ENCODE assay signal across 8 mouse cellular contexts in the genomic region with DNA sequence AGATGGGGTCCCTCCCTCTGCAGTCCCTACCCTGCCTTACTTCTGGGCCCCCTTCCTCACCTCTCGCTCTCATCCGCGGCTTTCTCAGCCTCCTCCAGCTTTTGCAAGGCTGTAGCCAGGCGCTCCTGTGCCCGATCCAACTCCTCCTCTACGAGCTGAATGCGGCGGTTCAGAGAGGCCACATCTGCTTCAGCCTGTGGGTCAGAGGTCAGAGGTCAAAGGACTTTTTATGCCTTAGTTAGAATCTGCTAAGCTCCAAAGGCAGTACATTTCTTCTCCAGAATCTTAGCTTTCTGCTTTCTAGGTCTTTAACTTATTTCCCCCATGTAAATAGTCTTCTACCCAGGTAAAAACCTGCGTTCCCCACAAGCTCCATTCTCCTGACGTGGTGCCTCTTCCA. TPM values are rescaled to one million over a fixed set of nuclear protein-coding genes. Genes with fewer than 3 reads are reported as not detected.
DNase-seq lines count a peak whose midpoint lies in the region; ATAC-seq and TF ChIP-seq lines count a peak whose summit lies in the region.

No protein-coding gene starts in this region.

- H3K27ac ChIP-seq in heart, embryonic 15.5 days: no peak overlapping the region
- no peak overlapping the region for H3K27ac ChIP-seq in embryonic facial prominence, embryonic 13.5 days
- no peak overlapping the region for H3K27ac ChIP-seq in intestine, embryonic 15.5 days

- intact Hi-C loops in heart, postnatal 14 days (cut with DNase I): no loop called here
- intact Hi-C loops in gastrocnemius, postnatal 14 days (cut with DNase I; ENCODE audit: low total_unique reads): no loop called here

- H3K36me3 ChIP-seq in heart, embryonic 15.5 days: peaks cover 30% of the 10 kb centered on the region
- peaks cover 27% of the 10 kb centered on the region for H3K36me3 ChIP-seq in embryonic facial prominence, embryonic 13.5 days
- H3K36me3 ChIP-seq in intestine, embryonic 15.5 days: peaks cover 8% of the 10 kb centered on the region
- H3K36me3 ChIP-seq in myocyte (ENCODE audit: control insufficient read depth, insufficient read depth): peaks cover 41% of the 10 kb centered on the region

- H3K79me2 ChIP-seq in myocyte (ENCODE audit: control insufficient read depth, insufficient read depth): peaks cover 26% of the 10 kb centered on the region

- no peaks in the 10 kb centered on the region for H3K27me3 ChIP-seq in heart, embryonic 15.5 days
- H3K27me3 ChIP-seq in embryonic facial prominence, embryonic 13.5 days: peaks cover 23% of the 10 kb centered on the region
- H3K27me3 ChIP-seq in intestine, embryonic 15.5 days (replicated peaks): peaks cover 5% of the 10 kb centered on the region
- no peaks in the 10 kb centered on the region for H3K27me3 ChIP-seq in myocyte (ENCODE audit: control insufficient read depth, insufficient read depth, insufficient read length)

- H3K9me3 ChIP-seq in heart, embryonic 15.5 days (replicated peaks): no peaks in the 10 kb centered on the region
- no peaks in the 10 kb centered on the region for H3K9me3 ChIP-seq in embryonic facial prominence, embryonic 13.5 days
- H3K9me3 ChIP-seq in intestine, embryonic 15.5 days: no peaks in the 10 kb centered on the region

- peaks cover 65% of the 10 kb centered on the region for H3K4me1 ChIP-seq in heart, embryonic 15.5 days (replicated peaks)
- H3K4me1 ChIP-seq in embryonic facial prominence, embryonic 13.5 days: peaks cover 49% of the 10 kb centered on the region
- peaks cover 31% of the 10 kb centered on the region for H3K4me1 ChIP-seq in intestine, embryonic 15.5 days (replicated peaks)

- peak overlapping the region; percentile 15; the same call in 1 of the 2 replicates for H3K4me3 ChIP-seq in heart, embryonic 15.5 days
- peak overlapping the region; percentile 26 for H3K4me3 ChIP-seq in embryonic facial prominence, embryonic 13.5 days
- peak overlapping the region; percentile 7; the same call in 1 of the 2 replicates for H3K4me3 ChIP-seq in intestine, embryonic 15.5 days (replicated peaks)
- H3K4me3 ChIP-seq in myocyte: peak overlapping the region; percentile 86

- TF ChIP-seq POLR2A in myocyte (IDR thresholded peaks at IDR 0.05; ENCODE audit: insufficient read length, low read depth): no peak

- H3ac ChIP-seq in myocyte (ENCODE audit: control insufficient read depth, insufficient read length): no peak overlapping the region

- peak overlapping the region; percentile 24; the same call in 1 of the 2 replicates for H3K9ac ChIP-seq in heart, embryonic 15.5 days
- H3K9ac ChIP-seq in embryonic facial prominence, embryonic 13.5 days: peak overlapping the region; percentile 22; the same call in 1 of the 2 replicates
- H3K9ac ChIP-seq in intestine, embryonic 15.5 days: peak overlapping the region; percentile 1; the same call in 1 of the 2 replicates

- H3K4me2 ChIP-seq in heart, embryonic 15.5 days: peak overlapping the region; percentile 78
- peak overlapping the region; percentile 54 for H3K4me2 ChIP-seq in embryonic facial prominence, embryonic 13.5 days
- H3K4me2 ChIP-seq in intestine, embryonic 15.5 days (replicated peaks): peak overlapping the region; percentile 83
- peak overlapping the region; percentile 90 for H3K4me2 ChIP-seq in myocyte (ENCODE audit: low read depth)

- no peak for DNase-seq in heart, postnatal 14 days
- DNase-seq in adrenal gland, adult (ENCODE audit: inconsistent age in 2 of 2, low spot score in 1 of 2): no peak
- DNase-seq in cerebellum, postnatal 14 days: no peak
- DNase-seq in gastrocnemius, postnatal 14 days: no peak

- ATAC-seq in heart, embryonic 15.5 days (replicated peaks; ENCODE audit: insufficient number of reproducible peaks, insufficient read depth, low FRiP score, low read depth): no peak
- ATAC-seq in embryonic facial prominence, embryonic 13.5 days (ENCODE audit: insufficient number of reproducible peaks, insufficient read depth, low FRiP score, low TSS enrichment, low read depth): no peak
- ATAC-seq in intestine, embryonic 15.5 days: no peak

- WGBS in heart, embryonic 15.5 days: 32% methylated on average over 10 of the region's 10 CpGs
- 19% methylated on average over 10 of the region's 10 CpGs for WGBS in embryonic facial prominence, embryonic 13.5 days
- WGBS in intestine, embryonic 15.5 days: 37% methylated on average over 10 of the region's 10 CpGs

TF ChIP-seq in myocyte, 11 proteins besides CTCF, POLR2A, EP300 and RAD21:
- TF ChIP-seq POLR2AphosphoS2 (IDR thresholded peaks at IDR 0.05; ENCODE audit: insufficient read length, low read depth): no peak
- no peak for TF ChIP-seq E2F4 (IDR thresholded peaks at IDR 0.05; ENCODE audit: insufficient read depth)
- no peak for TF ChIP-seq TCF12 (IDR thresholded peaks at IDR 0.05; ENCODE audit: insufficient read depth, poor library complexity, severe bottlenecking)

RNA-seq across cellular contexts. Expression of a gene that starts 4.0 kb away (rescaled TPM):
- 159 and 177 TPM in 2 replicates for polyA plus RNA-seq in heart, embryonic 15.5 days (2015; fragmentation: Nextera tagmentation; extraction: Ambion mirVana)
- total RNA-seq in heart, postnatal 14 days (2021): 10 to 100 TPM; 34.2 to 38.5 TPM
- polyA plus RNA-seq in embryonic facial prominence, embryonic 13.5 days (2015; fragmentation: Nextera tagmentation; extraction: Ambion mirVana): 130 and 141 TPM in 2 replicates
- 510 and 514 TPM in 2 replicates for polyA plus RNA-seq in intestine, embryonic 15.5 days (2015; fragmentation: Nextera tagmentation; extraction: Ambion mirVana)
- 2,542 TPM for polyA plus RNA-seq in myocyte (2012; fragmentation: generic; extraction: Trizol)
- 1,000 to 10,000 TPM; 8,430 to 9,008 TPM for total RNA-seq in gastrocnemius, postnatal 14 days (2021)

RNA-seq across cellular contexts. Expression of a gene that starts 12.8 kb away (rescaled TPM):
- polyA plus RNA-seq in heart, embryonic 15.5 days (2015; fragmentation: Nextera tagmentation; extraction: Ambion mirVana): 2.3 and 2.4 TPM in 2 replicates
- total RNA-seq in heart, postnatal 14 days (2021): under 1 TPM; 0.17 TPM
- polyA plus RNA-seq in embryonic facial prominence, embryonic 13.5 days (2015; fragmentation: Nextera tagmentation; extraction: Ambion mirVana): 0.81 and 1.5 TPM in 2 replicates
- 18.0 and 30.0 TPM in 2 replicates for polyA plus RNA-seq in intestine, embryonic 15.5 days (2015; fragmentation: Nextera tagmentation; extraction: Ambion mirVana)
- polyA plus RNA-seq in myocyte (2012; fragmentation: generic; extraction: Trizol): 10.7 TPM
- total RNA-seq in gastrocnemius, postnatal 14 days (2021): 1 to 10 TPM; 2.1 to 2.9 TPM

RNA-seq across cellular contexts. Expression of a gene that starts 20.1 kb away (rescaled TPM):
- polyA plus RNA-seq in heart, embryonic 15.5 days (2015; fragmentation: Nextera tagmentation; extraction: Ambion mirVana): 34.4 and 35.9 TPM in 2 replicates
- 1 to 10 TPM; 1.6 to 2.8 TPM for total RNA-seq in heart, postnatal 14 days (2021)
- 45.7 and 47.8 TPM in 2 replicates for polyA plus RNA-seq in embryonic facial prominence, embryonic 13.5 days (2015; fragmentation: Nextera tagmentation; extraction: Ambion mirVana)
- 45.2 and 48.6 TPM in 2 replicates for polyA plus RNA-seq in intestine, embryonic 15.5 days (2015; fragmentation: Nextera tagmentation; extraction: Ambion mirVana)
- polyA plus RNA-seq in myocyte (2012; fragmentation: generic; extraction: Trizol): 5.7 TPM
- 1 to 10 TPM; 1.3 to 1.6 TPM for total RNA-seq in gastrocnemius, postnatal 14 days (2021)

RNA-seq across cellular contexts. Expression of a gene that starts 26.9 kb away (rescaled TPM):
- polyA plus RNA-seq in heart, embryonic 15.5 days (2015; fragmentation: Nextera tagmentation; extraction: Ambion mirVana): 71.4 and 74.5 TPM in 2 replicates
- 10 to 100 TPM; 25.9 to 27.1 TPM for total RNA-seq in heart, postnatal 14 days (2021)
- 66.2 and 73.4 TPM in 2 replicates for polyA plus RNA-seq in embryonic facial prominence, embryonic 13.5 days (2015; fragmentation: Nextera tagmentation; extraction: Ambion mirVana)
- 98.8 and 102 TPM in 2 replicates for polyA plus RNA-seq in intestine, embryonic 15.5 days (2015; fragmentation: Nextera tagmentation; extraction: Ambion mirVana)
- polyA plus RNA-seq in myocyte (2012; fragmentation: generic; extraction: Trizol): 111 TPM
- total RNA-seq in gastrocnemius, postnatal 14 days (2021): 10 to 100 TPM; 25.7 to 25.9 TPM

RNA-seq across cellular contexts. Expression of a gene that starts 36.0 kb away (rescaled TPM):
- polyA plus RNA-seq in heart, embryonic 15.5 days (2015; fragmentation: Nextera tagmentation; extraction: Ambion mirVana): 0.10 and 1.4 TPM in 2 replicates
- total RNA-seq in heart, postnatal 14 days (2021): 1 to 10 TPM in 1 of 2 experiments, not detected in 1; 1.4 TPM
- not detected in 2 replicates for polyA plus RNA-seq in embryonic facial prominence, embryonic 13.5 days (2015; fragmentation: Nextera tagmentation; extraction: Ambion mirVana)
- not detected in 2 replicates for polyA plus RNA-seq in intestine, embryonic 15.5 days (2015; fragmentation: Nextera tagmentation; extraction: Ambion mirVana)
- not detected for polyA plus RNA-seq in myocyte (2012; fragmentation: generic; extraction: Trizol)
- total RNA-seq in gastrocnemius, postnatal 14 days (2021): not detected

Comparison
In these comparisons a context has a peak if more than half of its experiments do, and no peak if none do; other contexts are left out.
1. H3K4me3 ChIP-seq: peak in every context shown above with its lines; median percentile 86 in myocyte; 26 in embryonic facial prominence, embryonic 13.5 days; 15 in heart, embryonic 15.5 days; 7 in intestine, embryonic 15.5 days.